Mouse (Mus musculus) heart, embryonic 12.5 days (tissue): ENCODE results near the gene Dab1. TPM values are rescaled to one million over a fixed set of nuclear protein-coding genes. Genes with fewer than 3 reads are reported as not detected.

ENCODE experiments used
- ATAC-seq: fragments of 200-750 bp; cut with Nextera tagmentation; 2 replicates; pipeline ENCODE4 v1.8.0; 2017; ENCODE audit warnings: moderate TSS enrichment, moderate library complexity; ENCODE audit not compliant: insufficient number of reproducible peaks, low FRiP score
- H3K27ac ChIP-seq: fragments of 300-500 bp; sonication (generic); 2 replicates; pipeline ENCODE4 v1.5.1; 2016; ENCODE audit warnings: mild to moderate bottlenecking, moderate library complexity; ENCODE audit not compliant: poor library complexity, severe bottlenecking
- H3K27me3 ChIP-seq: fragments of 300-500 bp; sonication (generic); replicated peaks from 2 replicates; pipeline ENCODE4 v1.6.1; 2016; ENCODE audit warnings: mild to moderate bottlenecking, moderate library complexity
- H3K36me3 ChIP-seq: fragments of 300-500 bp; sonication (generic); 2 replicates; pipeline ENCODE4 v1.6.1; 2016; ENCODE audit warnings: mild to moderate bottlenecking, moderate library complexity
- H3K4me1 ChIP-seq: fragments of 300-500 bp; sonication (generic); replicated peaks from 2 replicates; pipeline ENCODE4 v1.6.1; 2016; ENCODE audit warnings: mild to moderate bottlenecking
- H3K4me2 ChIP-seq: fragments of 300-500 bp; sonication (generic); 2 replicates; pipeline ENCODE4 v1.6.1; 2016; ENCODE audit warnings: mild to moderate bottlenecking, moderate library complexity
- H3K4me3 ChIP-seq: fragments of 300-500 bp; sonication (generic); 2 replicates; pipeline ENCODE4 v1.5.1; 2016; ENCODE audit warnings: mild to moderate bottlenecking
- H3K9ac ChIP-seq: fragments of 300-500 bp; sonication (generic); 2 replicates; pipeline ENCODE4 v1.6.1; 2016; ENCODE audit warnings: mild to moderate bottlenecking, moderate library complexity
- H3K9me3 ChIP-seq: fragments of 300-500 bp; sonication (generic); replicated peaks from 2 replicates; pipeline ENCODE4 v1.6.1; 2016; ENCODE audit warnings: mild to moderate bottlenecking, moderate library complexity
- WGBS: fragments of 180-500 bp; shearing (Covaris S2); methylation state at CpG from one replicate; pipeline ENCODE4 v1.1.7; 2016; 5-methylcytosine and 5-hydroxymethylcytosine counted together
- polyA plus RNA-seq: library from polyadenylated mRNA; unstranded; fragments of >200 nt; fragmentation: Nextera tagmentation; extraction: Ambion mirVana; gene quantifications from 2 replicates; pipeline ENCODE4 v1.2.1, GENCODE M21; 2016

Gene Dab1
- polyA plus RNA-seq, 1 experiment from 2014 or later = 1.0 TPM

- Histone ChIP-seq H3K36me3 (no peaks in the 10 kb centered on the region), H3K9me3 (no peaks in the 10 kb centered on the region), H3K27ac (no peak overlapping the region), H3K4me2 (no peak overlapping the region), H3K4me1 (no peaks in the 10 kb centered on the region), H3K9ac (no peak overlapping the region), H3K27me3 (no peaks in the 10 kb centered on the region), H3K4me3 (no peak overlapping the region)
- ATAC-seq = no peak
Observed at GRCm38 (mm10) chr4:104111614-104112013, 492.5 kb downstream of the Dab1 start.

GRCm38 (mm10) chr4:104113209-104114005 lies 494.2 kb downstream of the Dab1 start:
- Histone ChIP-seq H3K4me3 (no peak overlapping the region), H3K27me3 (no peaks in the 10 kb centered on the region), H3K27ac (no peak overlapping the region), H3K9me3 (no peaks in the 10 kb centered on the region; the same call in 1 of the 2 replicates), H3K4me1 (no peaks in the 10 kb centered on the region), H3K4me2 (no peak overlapping the region), H3K36me3 (no peaks in the 10 kb centered on the region), H3K9ac (no peak overlapping the region)
- WGBS = 84% methylated on average over 13 of the region's 13 CpGs
- ATAC-seq = no peak

- Histone ChIP-seq H3K27ac (no peak overlapping the region), H3K4me1 (no peaks in the 10 kb centered on the region), H3K27me3 (no peaks in the 10 kb centered on the region), H3K4me2 (no peak overlapping the region), H3K9me3 (no peaks in the 10 kb centered on the region; the same call in 1 of the 2 replicates), H3K9ac (no peak overlapping the region), H3K36me3 (no peaks in the 10 kb centered on the region), H3K4me3 (no peak overlapping the region)
- ATAC-seq = no peak
- WGBS = 78% methylated on average over 6 of the region's 6 CpGs
Observed at GRCm38 (mm10) chr4:104114006-104114361, 494.8 kb downstream of the Dab1 start.

- Histone ChIP-seq H3K9me3 (no peaks in the 10 kb centered on the region; the same call in 1 of the 2 replicates), H3K4me2 (no peak overlapping the region), H3K4me1 (no peaks in the 10 kb centered on the region), H3K9ac (no peak overlapping the region), H3K36me3 (no peaks in the 10 kb centered on the region), H3K27me3 (no peaks in the 10 kb centered on the region), H3K4me3 (no peak overlapping the region), H3K27ac (no peak overlapping the region)
- 69% methylated on average over 4 of the region's 4 CpGs for WGBS
- ATAC-seq = no peak
Observed at GRCm38 (mm10) chr4:104120108-104120507, 500.9 kb downstream of the Dab1 start.

GRCm38 (mm10) chr4:104121959-104122358 lies 502.8 kb downstream of the Dab1 start:
- 80% methylated on average over 5 of the region's 5 CpGs for WGBS
- Histone ChIP-seq H3K4me1 (no peaks in the 10 kb centered on the region), H3K36me3 (no peaks in the 10 kb centered on the region), H3K27me3 (no peaks in the 10 kb centered on the region), H3K4me3 (no peak overlapping the region), H3K4me2 (no peak overlapping the region), H3K9me3 (no peaks in the 10 kb centered on the region; the same call in 1 of the 2 replicates), H3K9ac (no peak overlapping the region), H3K27ac (no peak overlapping the region)
- ATAC-seq = no peak

GRCm38 (mm10) chr4:104122364-104122763 lies 503.2 kb downstream of the Dab1 start:
- no peak for ATAC-seq
- WGBS = 70% methylated on average over 1 of the region's 1 CpGs
- H3K4me2 ChIP-seq = no peak overlapping the region

GRCm38 (mm10) chr4:104153637-104154036 lies 534.5 kb downstream of the Dab1 start:
- H3K36me3 ChIP-seq = no peaks in the 10 kb centered on the region
- ATAC-seq = no peak
- no peaks in the 10 kb centered on the region for H3K9me3 ChIP-seq
- H3K27ac ChIP-seq = no peak overlapping the region
- no peak overlapping the region for H3K9ac ChIP-seq
- H3K4me1 ChIP-seq = no peaks in the 10 kb centered on the region
- H3K27me3 ChIP-seq = no peaks in the 10 kb centered on the region
- no peak overlapping the region for H3K4me2 ChIP-seq
- H3K4me3 ChIP-seq = no peak overlapping the region

More at GRCm38 (mm10) chr4:104122364-104122763, 503.2 kb downstream of the Dab1 start:
- H3K27ac ChIP-seq = no peak overlapping the region
- no peaks in the 10 kb centered on the region for H3K27me3 ChIP-seq
- H3K36me3 ChIP-seq = no peaks in the 10 kb centered on the region
- no peaks in the 10 kb centered on the region for H3K4me1 ChIP-seq
- no peak overlapping the region for H3K4me3 ChIP-seq
- H3K9ac ChIP-seq = no peak overlapping the region
- H3K9me3 ChIP-seq = no peaks in the 10 kb centered on the region; the same call in 1 of the 2 replicates

- no peak overlapping the region for H3K9ac ChIP-seq
- no peak overlapping the region for H3K4me2 ChIP-seq
- no peak overlapping the region for H3K27ac ChIP-seq
- ATAC-seq = no peak
- H3K9me3 ChIP-seq = no peaks in the 10 kb centered on the region
- no peaks in the 10 kb centered on the region for H3K36me3 ChIP-seq
- H3K27me3 ChIP-seq = 0 out of 2 replicates have a peak, but pooled peaks cover 3% of the 10 kb centered on the region
- H3K4me3 ChIP-seq = no peak overlapping the region
- WGBS = 83% methylated on average over 3 of the region's 3 CpGs
- peaks cover 3% of the 10 kb centered on the region for H3K4me1 ChIP-seq
Observed at GRCm38 (mm10) chr4:104178067-104178466, 558.9 kb downstream of the Dab1 start.

- 81% methylated on average over 4 of the region's 4 CpGs for WGBS
- no peak overlapping the region for H3K4me2 ChIP-seq
Observed at GRCm38 (mm10) chr4:104186311-104186710, 567.2 kb downstream of the Dab1 start.

GRCm38 (mm10) chr4:104198635-104199034 lies 579.5 kb downstream of the Dab1 start:
- 82% methylated on average over 8 of the region's 8 CpGs for WGBS
- H3K36me3 ChIP-seq = no peaks in the 10 kb centered on the region
- H3K4me1 ChIP-seq = no peaks in the 10 kb centered on the region
- no peak for ATAC-seq
- no peaks in the 10 kb centered on the region for H3K9me3 ChIP-seq
- H3K27me3 ChIP-seq = no peaks in the 10 kb centered on the region
- H3K27ac ChIP-seq = no peak overlapping the region
- no peak overlapping the region for H3K4me3 ChIP-seq
- no peak overlapping the region for H3K4me2 ChIP-seq
- H3K9ac ChIP-seq = no peak overlapping the region

More at GRCm38 (mm10) chr4:104186311-104186710, 567.2 kb downstream of the Dab1 start:
- ATAC-seq = no peak
- Histone ChIP-seq H3K27me3 (no peaks in the 10 kb centered on the region), H3K9ac (no peak overlapping the region), H3K4me1 (peaks cover 3% of the 10 kb centered on the region), H3K36me3 (no peaks in the 10 kb centered on the region), H3K27ac (no peak overlapping the region), H3K4me3 (no peak overlapping the region), H3K9me3 (no peaks in the 10 kb centered on the region)

GRCm38 (mm10) chr4:104201686-104202085 lies 582.5 kb downstream of the Dab1 start:
- Histone ChIP-seq H3K4me3 (no peak overlapping the region), H3K27me3 (no peaks in the 10 kb centered on the region), H3K9me3 (no peaks in the 10 kb centered on the region), H3K4me1 (no peaks in the 10 kb centered on the region), H3K27ac (no peak overlapping the region), H3K36me3 (no peaks in the 10 kb centered on the region), H3K9ac (no peak overlapping the region), H3K4me2 (no peak overlapping the region)
- ATAC-seq = no peak
- WGBS = 72% methylated on average over 5 of the region's 5 CpGs

GRCm38 (mm10) chr4:104204047-104204446 lies 584.9 kb downstream of the Dab1 start:
- Histone ChIP-seq H3K27me3 (no peaks in the 10 kb centered on the region), H3K4me3 (no peak overlapping the region), H3K36me3 (no peaks in the 10 kb centered on the region), H3K4me1 (no peaks in the 10 kb centered on the region), H3K9me3 (no peaks in the 10 kb centered on the region), H3K9ac (no peak overlapping the region), H3K4me2 (no peak overlapping the region), H3K27ac (no peak overlapping the region)
- no peak for ATAC-seq
- 49% methylated on average over 6 of the region's 6 CpGs for WGBS
